In genomic region chr14:71315228-71315627, GRCm38 (mm10) we compare ENCODE assay signal across 25 mouse cellular contexts.
DNase-seq lines count a peak whose midpoint lies in the region; ATAC-seq and TF ChIP-seq lines count a peak whose summit lies in the region.
"Had no signal": no experiment of that assay in that cellular context is flagged by ENCODE, and none has a peak within 500 bp of the region (broad histone marks: within the 10 kb centered on the region; RNA-seq: fewer than 3 reads in every experiment).

No protein-coding gene starts in this region.

- no peak overlapping the region for H3K9ac ChIP-seq in lung, postnatal 0 days (replicated peaks; ENCODE audit: low read depth)
- no peak overlapping the region for H3K9ac ChIP-seq in midbrain, embryonic 14.5 days (replicated peaks; ENCODE audit: low read length)
- H3K9ac ChIP-seq: embryonic facial prominence, embryonic 13.5 days; forebrain, embryonic 12.5 days; hindbrain, embryonic 12.5 days; hindbrain, embryonic 15.5 days had no signal

- no peak overlapping the region for H3K4me2 ChIP-seq in lung, postnatal 0 days (replicated peaks; ENCODE audit: low read depth, low read length)
- no peak overlapping the region for H3K4me2 ChIP-seq in midbrain, embryonic 14.5 days (ENCODE audit: low read length)
- H3K4me2 ChIP-seq: embryonic facial prominence, embryonic 13.5 days; forebrain, embryonic 12.5 days; heart, embryonic 11.5 days; hindbrain, embryonic 12.5 days; hindbrain, embryonic 15.5 days had no signal

- TF ChIP-seq CTCF in lung, postnatal 0 days (IDR thresholded peaks at IDR 0.05): no peak

- H3K27me3 ChIP-seq in lung, postnatal 0 days (replicated peaks; ENCODE audit: insufficient read depth, low read length): no peaks in the 10 kb centered on the region
- no peaks in the 10 kb centered on the region for H3K27me3 ChIP-seq in midbrain, embryonic 14.5 days (ENCODE audit: control insufficient read depth, insufficient read depth, low read length)
- H3K27me3 ChIP-seq: embryonic facial prominence, embryonic 13.5 days; forebrain, embryonic 12.5 days; hindbrain, embryonic 12.5 days had no signal

- WGBS in lung, postnatal 0 days: 40% methylated on average over 3 of the region's 3 CpGs
- WGBS in midbrain, embryonic 14.5 days: 59% methylated on average over 3 of the region's 3 CpGs

- ATAC-seq in lung, postnatal 0 days: peak; percentile 61
- no peak for ATAC-seq in midbrain, embryonic 14.5 days (ENCODE audit: low FRiP score, low TSS enrichment)
- ATAC-seq: activated CD4-positive, CD25-positive, alpha-beta regulatory T cell, adult 4 months; forebrain, embryonic 16.5 days had no signal

- H3K4me3 ChIP-seq in lung, postnatal 0 days (ENCODE audit: low read depth, low read length): no peak overlapping the region
- H3K4me3 ChIP-seq in midbrain, embryonic 14.5 days (replicated peaks; ENCODE audit: low read depth, low read length): no peak overlapping the region
- H3K4me3 ChIP-seq: embryonic facial prominence, embryonic 10.5 days; embryonic facial prominence, embryonic 13.5 days; erythroblast, embryonic 14.5 days; forebrain, embryonic 12.5 days; hindbrain, embryonic 12.5 days; hindbrain, embryonic 15.5 days had no signal

- no peak for TF ChIP-seq EP300 in lung, postnatal 0 days (IDR thresholded peaks at IDR 0.05)

- H3K9me3 ChIP-seq in lung, postnatal 0 days (ENCODE audit: low read length): no peaks in the 10 kb centered on the region
- H3K9me3 ChIP-seq in midbrain, embryonic 14.5 days (ENCODE audit: control insufficient read depth, low read length): no peaks in the 10 kb centered on the region
- H3K9me3 ChIP-seq: embryonic facial prominence, embryonic 10.5 days; embryonic facial prominence, embryonic 13.5 days; forebrain, embryonic 12.5 days; hindbrain, embryonic 12.5 days; hindbrain, embryonic 15.5 days had no signal

- peak; percentile 23 for DNase-seq in kidney, postnatal 10 days
- no peak for DNase-seq in kidney, adult 8-10 months
- DNase-seq in lung, postnatal 0 days (ENCODE audit: low spot score): peak; percentile 62
- DNase-seq in lung, postnatal 10 days: peak; percentile 35
- peak; percentile 10 for DNase-seq in lung, postnatal 36 days
- no peak for DNase-seq in layer of hippocampus, adult 11-12 months (ENCODE audit: low spot score)
- DNase-seq in midbrain, embryonic 14.5 days: no peak
- DNase-seq: adrenal gland, adult 8-10 months; adrenal gland, postnatal 25 days; cerebellum, adult 11-12 months; cerebellum, adult 8-10 months; cerebellum, postnatal 10 days; cerebellum, postnatal 36 days; embryo, embryonic 11 days; gastrocnemius, postnatal 10 days; gastrocnemius, postnatal 36 days had no signal

- no peaks in the 10 kb centered on the region for H3K36me3 ChIP-seq in lung, postnatal 0 days (ENCODE audit: insufficient read depth, low read length)
- H3K36me3 ChIP-seq in midbrain, embryonic 14.5 days (ENCODE audit: control insufficient read depth, insufficient read depth, low read length): no peaks in the 10 kb centered on the region
- H3K36me3 ChIP-seq: embryonic facial prominence, embryonic 10.5 days; embryonic facial prominence, embryonic 13.5 days; forebrain, embryonic 12.5 days; hindbrain, embryonic 12.5 days; hindbrain, embryonic 15.5 days had no signal

- H3K27ac ChIP-seq in lung, postnatal 0 days (ENCODE audit: low read length): no peak overlapping the region
- no peak overlapping the region for H3K27ac ChIP-seq in midbrain, embryonic 14.5 days (replicated peaks; ENCODE audit: low read depth, low read length)
- H3K27ac ChIP-seq: embryonic facial prominence, embryonic 10.5 days; embryonic facial prominence, embryonic 13.5 days; forebrain, embryonic 12.5 days; hindbrain, embryonic 12.5 days; hindbrain, embryonic 15.5 days had no signal

- H3K4me1 ChIP-seq in lung, postnatal 0 days (ENCODE audit: insufficient read depth, low read depth, low read length): no peaks in the 10 kb centered on the region
- no peaks in the 10 kb centered on the region for H3K4me1 ChIP-seq in midbrain, embryonic 14.5 days (ENCODE audit: control insufficient read depth, insufficient read depth, low read length)
- H3K4me1 ChIP-seq: embryonic facial prominence, embryonic 10.5 days; embryonic facial prominence, embryonic 13.5 days; forebrain, embryonic 12.5 days; hindbrain, embryonic 12.5 days; hindbrain, embryonic 15.5 days had no signal

Comparison
In these comparisons a context has a peak if more than half of its experiments do, and no peak if none do; other contexts are left out.
1. DNase-seq: peak in kidney, postnatal 10 days (single experiment), lung, postnatal 0 days (single experiment), lung, postnatal 10 days (single experiment) and lung, postnatal 36 days (single experiment); none in kidney, adult 8-10 months (0 of 2), layer of hippocampus, adult 11-12 months (single experiment) and midbrain, embryonic 14.5 days (single experiment).